Mouse (Mus musculus): ENCODE data around the gene Serpina9.

DNA sequence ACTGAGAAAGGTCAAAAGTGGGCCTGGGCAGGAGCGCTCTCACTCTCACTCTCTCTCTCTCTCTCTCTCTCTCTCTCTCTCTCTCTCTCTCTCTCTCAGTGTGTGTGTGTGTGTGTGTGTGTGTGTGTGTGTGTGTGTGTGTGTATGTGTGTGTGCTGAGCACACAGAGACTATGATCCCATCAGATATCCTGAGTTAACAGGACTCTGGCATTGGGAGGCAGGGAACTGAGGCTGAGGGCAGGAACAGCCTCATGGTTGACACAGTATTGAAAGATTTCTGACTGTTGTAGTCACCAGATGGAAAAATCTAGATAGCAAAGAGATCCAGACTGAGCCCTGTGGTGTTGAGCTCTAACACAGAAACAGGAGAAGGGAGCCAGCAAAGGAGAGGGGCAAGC, 20.2 kb upstream of the Serpina9 start:
- TF ChIP-seq POLR2A (IDR thresholded peaks at IDR 0.05; ENCODE audit: insufficient read depth, low read depth, low read length) = no peak
- TF ChIP-seq CTCF (IDR thresholded peaks at IDR 0.05) = no peak
- no peak for TF ChIP-seq EP300 (IDR thresholded peaks at IDR 0.05; ENCODE audit: insufficient read depth, low read depth, low read length)
